Mouse (Mus musculus): Measurements from ENCODE around the gene Olfr643.

GRCm38 (mm10) chr7:104104757-104104972 lies 32.5 kb downstream of the Olfr643 start, which contains the start of gene Olfr646:
- TF ChIP-seq CTCF (IDR thresholded peaks at IDR 0.05; ENCODE audit: low read depth, low read length) (no peak), POLR2AphosphoS5 (IDR thresholded peaks at IDR 0.05; ENCODE audit: insufficient replicate concordance, low read depth, low read length) (no peak), GATA1 (IDR thresholded peaks at IDR 0.05; ENCODE audit: borderline replicate concordance, low read length) (no peak)

Data from G1E (cell line).